Mouse (Mus musculus) liver, adult 2 months (tissue): ENCODE data around the gene Ccl24.
"Not testable (repeated sequence)": the region's sequence is repeated elsewhere in the genome, so short reads cannot be mapped to it uniquely, and the experiment has no call there.

Source experiments
- CTCF ChIP-seq: fragments of 200-500 bp; IDR thresholded peaks from 2 replicates; pipeline ENCODE4 v1.5.1; 2011; ENCODE audit warnings: low read depth, low read length, control low read depth
- POLR2A ChIP-seq: fragments of 200-500 bp; IDR thresholded peaks from 2 replicates; pipeline ENCODE4 v1.6.1; 2011; ENCODE audit warnings: low read length, control low read depth; ENCODE audit not compliant: insufficient read depth; ENCODE audit errors: extremely low read depth

GRCm38 (mm10) chr5:135604643-135605042 is 31.8 kb upstream of the Ccl24 start:
- TF ChIP-seq CTCF, POLR2A: not testable (repeated sequence)
